In genomic region chr13:91636814-91637213, GRCm38 (mm10) we compare ENCODE assay signal across 8 mouse cellular contexts.
DNase-seq lines count a peak whose midpoint lies in the region; ATAC-seq lines count a peak whose summit lies in the region.

No protein-coding gene starts in this region.

- H3K4me1 ChIP-seq in liver, embryonic 16.5 days (ENCODE audit: control insufficient read depth, low read depth, low read length), result peaks cover 7% of the 10 kb centered on the region
- no peaks in the 10 kb centered on the region for H3K4me1 ChIP-seq in neural tube, embryonic 14.5 days (ENCODE audit: control insufficient read depth, insufficient read depth, low read length)

- H3K4me2 ChIP-seq in liver, embryonic 16.5 days (ENCODE audit: low read depth, low read length), result no peak overlapping the region
- H3K4me2 ChIP-seq in neural tube, embryonic 14.5 days (ENCODE audit: low read depth, low read length), result no peak overlapping the region

- no peaks in the 10 kb centered on the region for H3K36me3 ChIP-seq in liver, embryonic 16.5 days (ENCODE audit: control insufficient read depth, insufficient read depth)
- no peaks in the 10 kb centered on the region for H3K36me3 ChIP-seq in neural tube, embryonic 14.5 days (ENCODE audit: control insufficient read depth, insufficient read depth, low read length)

- H3K9me3 ChIP-seq in liver, embryonic 16.5 days (replicated peaks; ENCODE audit: control insufficient read depth, low read length), result no peaks in the 10 kb centered on the region
- no peaks in the 10 kb centered on the region for H3K9me3 ChIP-seq in neural tube, embryonic 14.5 days (ENCODE audit: control insufficient read depth, low read length)

- no peaks in the 10 kb centered on the region for H3K27me3 ChIP-seq in liver, embryonic 16.5 days (ENCODE audit: control insufficient read depth, insufficient read depth, low read depth, low read length)
- no peaks in the 10 kb centered on the region for H3K27me3 ChIP-seq in neural tube, embryonic 14.5 days (ENCODE audit: control insufficient read depth, insufficient read depth, low read length)

- 12% methylated on average over 5 of the region's 5 CpGs for WGBS in liver, embryonic 16.5 days (ENCODE audit: insufficient replicate concordance)
- 18% methylated on average over 5 of the region's 5 CpGs for WGBS in neural tube, embryonic 14.5 days

- no peak overlapping the region for H3K27ac ChIP-seq in liver, embryonic 16.5 days (ENCODE audit: low read length)
- H3K27ac ChIP-seq in neural tube, embryonic 14.5 days (ENCODE audit: low read depth, low read length), result no peak overlapping the region

- peak; percentile 65 to 80 for DNase-seq in CD8-positive naive resting alpha-beta T cell, adult 2 months (ENCODE audit: low read depth in 2 of 2, low spot score in 2 of 2)
- peak; percentile 95 for DNase-seq in brain, adult 2 months (ENCODE audit: low read depth, low spot score)
- peak; percentile 77 to 89 for DNase-seq in heart, postnatal 14 days
- peak; percentile 88 to 89 for DNase-seq in kidney, postnatal 4 days
- DNase-seq in testis, postnatal 14 days (ENCODE audit: low spot score), result peak; percentile 40

- no peak overlapping the region for H3K9ac ChIP-seq in liver, embryonic 16.5 days (ENCODE audit: low read depth, low read length)
- no peak overlapping the region for H3K9ac ChIP-seq in neural tube, embryonic 14.5 days (replicated peaks; ENCODE audit: low read depth, low read length)

- intact Hi-C loops in heart, postnatal 14 days (cut with DNase I), result loop anchor here (2.0 to 5.0 kb wide), 3 partner anchors 600 to 705 kb away; no protein-coding TSS in a partner anchor

- peak; percentile 94 for ATAC-seq in erythroid progenitor cell, adult 5-6 weeks (replicated peaks; ENCODE audit: low FRiP score, poor library complexity, severe bottlenecking)
- peak; percentile 74 for ATAC-seq in liver, embryonic 16.5 days (ENCODE audit: low read depth)
- ATAC-seq in neural tube, embryonic 14.5 days (ENCODE audit: low read depth), result peak; percentile 80

- no peak overlapping the region for H3K4me3 ChIP-seq in liver, embryonic 16.5 days (ENCODE audit: low read depth, low read length)
- H3K4me3 ChIP-seq in neural tube, embryonic 14.5 days (ENCODE audit: low read depth, low read length), result no peak overlapping the region

Comparison
In these comparisons a context has a peak if more than half of its experiments do, and no peak if none do; other contexts are left out.
1. DNase-seq: peak in every context shown above with its lines; median percentile 95 in brain, adult 2 months; 88 in kidney, postnatal 4 days; 83 in heart, postnatal 14 days; 72 in CD8-positive naive resting alpha-beta T cell, adult 2 months; 40 in testis, postnatal 14 days.